Mouse (Mus musculus) cerebellum, postnatal 14 days (tissue): ENCODE results near the gene Lsg1.

Source experiments
- DNase-seq, 2 experiments: peaks; one replicate each; pipeline ENCODE4 v3.0.0; 2021; ENCODE audit warnings: mixed read lengths in 2 of 2

Lsg1 gene

GRCm38 (mm10) chr16:30587494-30588327 is at the start of gene Lsg1:
TSS of gene Lsg1 (minus strand) at chr16:30587592.
- peak; percentile 92 to 93 for DNase-seq

- DNase-seq = no peak
Observed at GRCm38 (mm10) chr16:30633906-30634746, 46.7 kb upstream of the Lsg1 start.

- DNase-seq = no peak
Observed at GRCm38 (mm10) chr16:30629509-30629908, 42.1 kb upstream of the Lsg1 start.

- no peak for DNase-seq
Observed at GRCm38 (mm10) chr16:30628401-30628800, 41.0 kb upstream of the Lsg1 start.

- peak; percentile 20 to 28 for DNase-seq
Observed at GRCm38 (mm10) chr16:30627586-30628337, 40.4 kb upstream of the Lsg1 start.

- no peak for DNase-seq
Observed at GRCm38 (mm10) chr16:30624640-30625039, 37.2 kb upstream of the Lsg1 start.

- no peak for DNase-seq
Observed at GRCm38 (mm10) chr16:30623645-30624044, 36.3 kb upstream of the Lsg1 start.

- no peak for DNase-seq
Observed at GRCm38 (mm10) chr16:30616281-30616680, 28.9 kb upstream of the Lsg1 start.

- DNase-seq = no peak
Observed at GRCm38 (mm10) chr16:30614705-30615317, 27.4 kb upstream of the Lsg1 start.

GRCm38 (mm10) chr16:30614122-30614521 is 26.7 kb upstream of the Lsg1 start:
- no peak for DNase-seq

GRCm38 (mm10) chr16:30613122-30613521 is 25.7 kb upstream of the Lsg1 start:
- no peak for DNase-seq

- no peak for DNase-seq
Observed at GRCm38 (mm10) chr16:30611331-30611730, 23.9 kb upstream of the Lsg1 start.

- no peak for DNase-seq
Observed at GRCm38 (mm10) chr16:30607868-30608267, 20.5 kb upstream of the Lsg1 start.

GRCm38 (mm10) chr16:30605528-30605927 is 18.1 kb upstream of the Lsg1 start:
- DNase-seq = no peak

- no peak for DNase-seq
Observed at GRCm38 (mm10) chr16:30604807-30605137, 17.4 kb upstream of the Lsg1 start.

GRCm38 (mm10) chr16:30604061-30604806 is 16.8 kb upstream of the Lsg1 start:
- peak in 1 of 2 experiments; percentile 34 for DNase-seq

GRCm38 (mm10) chr16:30603531-30603842 is 16.1 kb upstream of the Lsg1 start:
- peak; percentile 25 to 30 for DNase-seq

- peak in 1 of 2 experiments; percentile 28 for DNase-seq
Observed at GRCm38 (mm10) chr16:30602684-30603530, 15.5 kb upstream of the Lsg1 start.

- DNase-seq = peak in 1 of 2 experiments; percentile 34
Observed at GRCm38 (mm10) chr16:30601946-30602345, 14.6 kb upstream of the Lsg1 start.

- peak; percentile 69 to 83 for DNase-seq
Observed at GRCm38 (mm10) chr16:30601046-30601832, 13.8 kb upstream of the Lsg1 start.
